Mouse (Mus musculus): ENCODE measurements around the gene Cptp.
A peak's percentile ranks its signal among the peaks of the same experiment; 100 is the strongest.

Gene Cptp

DNA sequence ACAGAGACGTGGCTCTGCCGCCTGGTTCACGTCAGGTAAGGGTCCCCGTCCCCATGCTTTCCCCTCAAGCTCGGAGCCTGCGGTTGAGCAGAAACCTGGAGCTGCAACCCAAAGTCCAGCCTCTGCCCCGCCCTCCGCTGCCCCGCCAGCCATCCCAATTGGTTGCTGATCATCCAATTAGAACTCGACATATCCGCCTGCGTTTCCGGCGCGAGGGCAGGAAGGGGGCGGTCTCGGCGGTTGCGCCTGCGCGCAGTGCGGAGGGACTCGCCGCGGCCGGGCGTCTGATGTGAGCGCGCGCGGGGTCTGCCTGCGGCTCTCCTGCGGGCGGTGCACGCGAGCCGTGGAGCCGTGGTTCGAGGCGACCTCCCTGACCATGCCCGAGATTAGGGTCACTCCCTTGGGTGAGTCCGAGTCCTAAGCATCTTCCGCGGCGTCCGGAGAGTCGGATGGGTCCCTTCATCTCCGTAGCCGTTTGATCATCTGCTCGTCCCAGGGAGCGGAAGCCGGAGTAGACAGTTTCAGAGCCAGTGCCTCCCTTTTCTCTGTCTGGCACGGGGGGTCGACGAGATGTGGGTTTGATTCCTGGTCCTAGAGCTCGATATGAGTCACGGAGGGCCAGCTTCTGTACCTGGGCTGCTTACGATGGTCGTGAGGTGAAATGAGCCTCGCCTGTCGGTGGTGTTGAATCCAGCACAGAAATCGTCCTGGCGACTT is at the start of gene Cptp, which contains the start of gene Ints11:
Cptp (minus strand) TSS at position 124 of the 717 bp plus-strand sequence.
Ints11 (plus strand) TSS at position 230 of the 717 bp plus-strand sequence.
- peak; percentile 98 for DNase-seq

DNA sequence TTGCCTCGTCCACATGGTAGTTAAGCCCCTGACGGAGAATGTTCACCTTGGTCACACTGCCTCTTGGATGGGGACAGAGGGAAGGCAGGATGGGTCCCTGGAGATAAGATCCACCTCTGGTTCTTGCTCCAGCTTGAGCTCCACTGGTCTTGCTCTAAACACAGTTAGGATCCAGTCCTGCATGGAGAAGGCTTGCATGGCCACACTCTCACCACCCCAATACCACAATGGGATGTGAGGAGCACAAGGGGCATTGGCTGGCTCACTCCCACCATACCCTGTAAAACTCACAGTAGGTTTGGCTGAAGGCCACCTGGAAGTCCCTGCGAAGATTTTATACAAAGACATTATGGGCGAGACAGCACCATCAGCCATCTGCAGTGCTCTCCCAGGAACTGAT is 39.5 kb upstream of the Cptp start:
- peak; percentile 3 for DNase-seq

DNA sequence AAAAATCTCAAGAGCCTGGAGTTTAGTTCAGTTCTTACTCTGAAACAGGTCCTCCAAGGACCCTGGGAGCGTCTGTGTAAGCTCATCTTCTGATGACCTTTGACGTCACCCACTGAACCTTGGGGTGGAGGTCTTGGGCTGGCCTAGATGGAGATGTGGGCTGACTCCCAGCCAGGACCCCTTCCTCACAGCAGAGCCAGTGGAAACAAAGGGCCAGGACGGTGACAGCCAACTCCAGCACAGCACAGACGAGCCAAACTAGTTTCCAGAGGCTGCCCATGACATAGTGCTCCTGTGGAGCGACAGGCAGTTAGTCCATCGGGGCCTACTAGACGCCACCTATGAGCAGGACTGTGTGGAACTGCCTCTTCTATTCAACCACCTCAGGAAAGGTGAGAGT is 39.0 kb upstream of the Cptp start:
- DNase-seq, result peak; percentile 3

DNA sequence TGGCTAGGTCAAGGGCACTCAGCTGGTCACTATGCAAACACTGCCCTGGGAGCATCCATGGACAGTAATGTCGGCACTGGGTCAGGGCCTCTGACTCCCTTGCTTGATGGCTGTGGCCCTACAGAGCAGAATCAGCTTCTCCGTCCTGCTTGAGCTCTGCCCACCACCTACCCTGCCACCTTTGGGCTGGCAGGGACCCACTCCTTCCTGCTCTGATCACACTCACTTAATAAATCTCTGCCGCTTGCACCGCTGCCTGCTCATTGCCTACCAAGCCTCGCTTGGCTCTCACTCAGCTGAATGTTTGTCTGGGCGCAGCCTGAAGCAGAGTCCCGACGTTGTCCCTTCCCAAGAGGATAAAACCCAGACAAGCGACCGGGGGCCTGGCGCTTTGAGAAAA is 37.8 kb upstream of the Cptp start:
- no peak for DNase-seq

- DNase-seq, result no peak
Measured at GRCm38 (mm10) chr4:155906125-155906524, 36.9 kb upstream of the Cptp start.

DNA sequence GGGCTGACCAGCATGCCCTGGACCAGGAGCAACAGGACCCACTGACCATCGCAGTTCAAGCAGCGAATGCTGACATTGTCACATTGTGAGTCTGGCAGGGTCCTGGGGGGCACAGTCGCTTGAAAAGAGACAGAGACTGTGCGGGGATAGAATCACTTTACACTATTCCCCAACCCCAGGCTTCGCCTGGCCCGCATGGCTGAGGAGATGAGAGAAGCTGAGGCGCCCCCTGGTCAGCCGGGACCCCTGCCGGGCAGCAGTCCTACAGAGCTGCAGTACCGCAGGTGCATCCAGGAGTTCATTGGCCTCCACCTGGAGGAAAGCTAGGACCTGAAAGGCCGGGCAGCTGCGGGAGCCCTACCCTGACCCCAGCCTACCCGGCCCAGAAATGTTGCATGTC is 36.4 kb upstream of the Cptp start:
- peak; percentile 3 for DNase-seq

- DNase-seq, result no peak
Measured at GRCm38 (mm10) chr4:155904318-155905102, 35.3 kb upstream of the Cptp start.

DNA sequence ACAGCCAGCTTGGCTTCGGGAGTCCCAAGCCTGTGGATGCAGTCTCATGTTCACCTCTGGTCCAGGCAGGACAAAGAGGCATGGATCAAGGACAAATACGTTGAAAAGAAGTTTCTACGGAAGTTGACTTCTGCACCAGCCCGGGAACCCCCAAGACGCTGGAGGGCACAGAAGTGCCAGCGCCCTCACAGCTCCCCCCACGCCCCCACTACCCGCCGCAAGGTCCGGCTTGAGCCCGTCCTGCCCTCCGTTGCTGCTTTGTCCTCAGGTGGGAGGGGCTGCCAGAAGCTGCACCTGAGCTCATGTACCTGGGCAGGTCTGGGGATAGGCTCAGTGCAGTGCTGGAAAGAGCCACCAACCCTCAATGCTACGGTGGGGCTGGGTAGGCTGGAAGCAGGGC is 34.0 kb upstream of the Cptp start:
- no peak for DNase-seq

GRCm38 (mm10) chr4:155901205-155901604 is 32.0 kb upstream of the Cptp start:
- DNase-seq, result no peak

- DNase-seq, result no peak
Measured at GRCm38 (mm10) chr4:155899355-155899754, 30.1 kb upstream of the Cptp start.

DNA sequence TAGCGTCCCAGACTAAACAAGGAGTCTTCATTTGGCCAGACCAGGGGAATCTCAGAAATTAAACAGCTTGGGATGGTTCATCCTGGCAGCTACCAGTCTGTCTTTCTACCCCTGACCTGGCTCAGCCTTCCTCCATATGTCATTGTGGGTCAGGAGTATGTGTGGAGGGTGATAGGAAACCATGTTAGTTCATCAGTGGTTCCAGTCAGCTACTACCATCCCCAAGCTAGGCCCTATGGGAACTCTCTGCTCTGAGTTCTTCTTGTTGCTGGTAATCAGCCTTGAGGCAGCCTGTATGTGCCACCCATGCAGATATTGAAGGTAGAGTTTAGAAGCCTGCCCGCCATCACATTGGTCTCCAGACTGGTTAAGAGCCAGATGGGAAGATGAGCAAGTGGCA is 29.1 kb upstream of the Cptp start:
- DNase-seq, result no peak

DNA sequence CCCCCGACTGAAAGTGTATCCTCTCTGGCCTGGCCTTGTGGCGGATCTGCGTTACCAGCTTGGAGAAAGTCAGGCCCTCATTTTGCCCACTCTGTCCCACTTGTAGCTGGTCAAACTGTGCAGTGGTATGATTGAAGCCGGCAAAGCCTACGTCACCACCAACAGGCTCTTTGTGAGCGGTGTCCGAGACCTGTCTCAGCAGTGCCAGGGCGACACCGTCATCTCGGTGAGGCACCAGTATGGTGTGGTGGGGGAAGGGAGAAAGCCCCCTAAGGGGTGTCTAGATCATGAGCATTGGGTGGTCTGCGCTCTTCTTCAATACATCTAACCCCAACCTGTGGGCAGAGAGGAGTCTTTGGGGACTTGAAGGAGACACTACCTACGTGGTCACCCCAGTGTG is 27.2 kb upstream of the Cptp start:
- no peak for DNase-seq

DNA sequence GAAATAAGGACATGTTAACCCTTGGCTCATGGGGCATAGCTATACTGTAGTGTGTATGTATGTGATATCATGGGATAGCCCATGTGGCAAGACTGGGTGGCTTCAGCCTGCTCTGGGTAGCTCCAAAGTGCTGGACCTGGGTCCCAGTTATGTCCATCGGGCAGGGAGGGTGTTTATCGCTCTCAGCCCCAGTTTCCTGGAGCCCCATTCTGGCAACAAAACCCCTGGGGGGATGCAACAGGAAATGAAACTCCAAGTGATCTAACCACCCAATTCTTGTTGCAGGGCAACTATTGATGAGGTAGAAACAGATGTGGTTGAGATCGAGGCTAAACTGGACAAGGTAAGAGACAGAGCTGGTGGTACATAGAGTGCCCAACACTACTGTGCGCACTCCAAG is 26.6 kb upstream of the Cptp start:
- no peak for DNase-seq

DNA sequence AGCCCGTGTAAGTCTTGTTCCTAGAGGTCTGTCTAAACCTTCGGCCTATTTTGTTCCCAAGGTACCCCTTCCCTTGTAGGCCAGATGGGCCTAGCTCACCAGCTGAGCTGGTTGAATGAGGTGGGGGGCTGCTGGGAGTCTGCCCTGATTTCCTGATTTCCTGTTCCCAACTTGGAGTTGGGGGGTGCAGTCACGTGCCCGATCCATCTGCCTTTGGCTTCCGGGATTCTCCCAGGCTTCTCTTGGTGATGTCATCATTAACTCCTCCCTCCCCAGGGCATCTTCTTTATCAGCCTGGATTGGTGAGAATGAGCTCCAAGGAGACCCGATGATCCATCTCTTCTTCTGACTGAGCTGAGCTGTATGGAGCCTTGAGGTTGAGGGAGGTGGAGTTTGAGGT is 26.0 kb upstream of the Cptp start:
- peak; percentile 80 for DNase-seq

DNA sequence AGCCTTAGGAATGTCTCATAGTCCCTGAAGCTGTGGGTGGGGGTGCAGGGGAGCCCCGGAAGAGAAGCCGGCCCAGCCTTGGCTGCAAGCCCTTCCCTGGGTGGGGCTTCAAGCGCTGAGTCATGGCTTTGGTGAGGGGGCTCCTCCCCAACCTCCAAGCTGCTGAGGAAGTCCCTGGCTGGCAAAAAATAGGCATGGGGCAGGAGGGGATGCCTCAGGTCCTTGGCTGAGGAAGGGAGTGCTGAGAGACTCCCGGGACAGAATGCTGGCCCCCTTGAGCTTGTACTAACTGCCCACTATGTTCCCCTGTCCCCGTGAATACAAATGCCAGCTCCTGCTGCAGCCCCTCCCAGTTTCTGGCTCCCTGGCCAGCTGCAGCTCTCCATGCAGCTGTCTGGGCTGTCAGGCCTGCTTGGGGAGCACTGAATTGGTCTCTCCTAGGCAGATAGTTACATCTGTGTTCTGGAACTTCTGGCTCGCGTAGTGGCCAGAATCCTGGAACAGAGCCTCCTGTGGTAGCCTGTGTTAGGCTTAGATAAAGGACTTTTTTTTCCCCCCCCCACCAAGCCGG is 25.2 kb upstream of the Cptp start:
- DNase-seq, result peak; percentile 82

DNA sequence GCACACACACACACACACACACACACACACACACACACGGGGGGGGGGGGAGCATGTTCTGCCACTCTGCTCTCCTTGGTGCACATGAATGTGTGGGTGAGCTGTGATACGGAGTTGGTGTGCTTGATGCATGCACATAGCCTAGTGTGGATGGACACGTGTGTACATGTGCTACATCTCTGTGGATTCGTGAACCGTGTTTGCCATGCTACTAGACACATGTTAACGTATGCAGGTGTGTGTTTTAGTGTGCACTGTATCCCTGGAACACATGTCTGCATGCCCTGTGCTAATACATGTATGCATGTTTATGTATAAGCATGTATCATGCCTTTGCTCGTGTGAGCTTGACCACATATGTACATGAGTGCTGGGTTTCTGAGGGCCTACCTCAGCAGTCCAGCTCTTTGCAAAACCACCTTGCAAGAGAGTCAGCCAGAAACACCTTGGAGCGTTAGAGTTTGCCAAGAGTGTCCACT is 24.0 kb upstream of the Cptp start:
- no peak for DNase-seq

- DNase-seq, result no peak
Measured at GRCm38 (mm10) chr4:155892438-155893211, 23.4 kb upstream of the Cptp start.

GRCm38 (mm10) chr4:155892017-155892416 is 22.8 kb upstream of the Cptp start:
- peak; percentile 88 for DNase-seq

DNA sequence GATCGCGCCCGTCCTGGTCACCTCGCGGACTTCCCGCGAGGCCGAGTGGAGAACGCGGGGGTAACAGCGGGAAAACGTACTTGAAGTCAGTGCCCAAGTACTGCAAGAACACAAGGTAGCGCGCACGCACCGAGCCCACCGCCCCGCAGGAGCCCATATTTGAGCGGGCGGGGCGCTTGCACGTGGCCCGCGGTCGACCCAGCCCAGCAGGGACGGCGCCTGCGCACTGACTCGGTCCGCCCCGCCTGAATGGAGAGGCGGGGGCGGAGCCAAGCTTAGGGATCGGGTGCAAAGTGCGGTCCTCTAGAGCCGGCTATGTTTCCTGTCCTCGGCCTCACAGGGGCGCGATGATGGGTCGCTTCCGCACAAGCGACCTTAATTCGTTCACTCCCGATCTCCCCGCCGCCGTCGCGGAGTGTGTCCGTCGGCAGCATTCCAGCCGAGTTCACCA is 22.3 kb upstream of the Cptp start, which contains the start of the genes Pusl1 and Acap3:
Pusl1 (minus strand) TSS at position 231 of the 451 bp plus-strand sequence.
Acap3 (plus strand) TSS at position 272 of the 451 bp plus-strand sequence.
- peak; percentile 96 for DNase-seq

GRCm38 (mm10) chr4:155891011-155891471 is 21.8 kb upstream of the Cptp start:
- DNase-seq, result no peak

DNA sequence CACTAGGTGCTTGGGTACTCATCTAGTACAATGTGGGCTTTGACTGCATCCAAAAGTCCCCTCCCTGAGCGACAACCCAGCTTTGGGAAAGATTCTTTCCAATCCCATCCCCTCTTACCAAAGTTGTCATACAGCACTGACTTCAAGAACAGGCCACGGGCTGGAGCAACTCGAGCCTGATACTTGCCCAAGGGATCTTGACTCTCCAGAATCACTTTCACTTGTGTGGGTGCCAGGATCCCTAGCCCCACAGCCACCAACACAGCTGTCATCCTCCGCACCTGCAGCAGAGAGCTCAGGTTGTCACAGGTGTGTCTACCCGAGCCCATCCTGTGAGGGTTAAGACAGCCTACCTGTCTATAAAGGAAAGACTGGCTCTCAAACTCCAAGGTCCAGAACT is 20.1 kb upstream of the Cptp start:
- no peak for DNase-seq

- no peak for DNase-seq
Measured at GRCm38 (mm10) chr4:155888181-155888580, 18.9 kb upstream of the Cptp start.

DNA sequence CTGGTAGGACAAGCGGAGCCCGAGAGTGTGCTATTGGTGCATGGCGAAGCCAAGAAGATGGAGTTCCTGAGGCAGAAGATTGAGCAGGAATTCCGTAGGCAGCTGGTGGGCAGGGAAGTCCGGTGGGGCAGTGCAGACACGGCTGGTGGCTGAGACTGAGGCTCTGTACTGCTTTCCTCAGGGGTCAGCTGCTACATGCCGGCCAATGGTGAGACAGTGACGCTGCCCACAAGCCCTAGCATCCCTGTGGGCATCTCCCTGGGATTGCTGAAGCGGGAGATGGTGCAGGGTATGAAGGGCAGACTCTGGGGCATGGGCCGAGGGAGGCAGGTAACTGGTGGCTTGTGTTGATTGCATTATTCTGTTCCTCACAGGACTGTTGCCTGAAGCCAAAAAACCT is 18.4 kb upstream of the Cptp start:
- no peak for DNase-seq

Measured in right cerebral cortex, postnatal 25 days (tissue).